Mouse (Mus musculus): ENCODE results near the gene Dcaf5.

- no peak for TF ChIP-seq GATA1 (IDR thresholded peaks at IDR 0.05; ENCODE audit: borderline replicate concordance, low read length)
- no peak for TF ChIP-seq FLI1 (IDR thresholded peaks at IDR 0.05; ENCODE audit: low read length)
Measured at GRCm38 (mm10) chr12:80331634-80332033, 104.8 kb downstream of the Dcaf5 start.

Data from megakaryocyte, embryonic 14.5 days (primary cell).